Mouse (Mus musculus) cerebellum, postnatal 36 days (tissue): ENCODE measurements around the gene Ccdc121.
"Not testable (repeated sequence)": the region's sequence is repeated elsewhere in the genome, so short reads cannot be mapped to it uniquely, and the experiment has no call there.

Source experiments
- DNase-seq, 2 experiments: peaks; one replicate each; pipeline ENCODE4 v3.0.0; 2021 to 2022; ENCODE audit warnings: mixed read lengths in 2 of 2

Gene Ccdc121

GRCm38 (mm10) chr1:181510855-181511254 lies 396 bp downstream of the Ccdc121 start:
- not testable (repeated sequence) for DNase-seq

GRCm38 (mm10) chr1:181505367-181505766 lies 5.9 kb downstream of the Ccdc121 start:
- no peak for DNase-seq

GRCm38 (mm10) chr1:181503471-181503870 lies 7.8 kb downstream of the Ccdc121 start:
- DNase-seq, result no peak

- DNase-seq, result no peak
These were observed 26.6 kb downstream of the Ccdc121 start for GRCm38 (mm10) chr1:181484696-181485095.

GRCm38 (mm10) chr1:181476557-181476956 lies 34.7 kb downstream of the Ccdc121 start:
- DNase-seq, result no peak

GRCm38 (mm10) chr1:181476141-181476540 lies 35.1 kb downstream of the Ccdc121 start:
- DNase-seq, result no peak

GRCm38 (mm10) chr1:181469415-181469814 lies 41.8 kb downstream of the Ccdc121 start:
- no peak for DNase-seq

- DNase-seq, result no peak
These were observed 44.0 kb downstream of the Ccdc121 start for GRCm38 (mm10) chr1:181467321-181467670.

- DNase-seq, result peak; percentile 20 to 24
These were observed 44.5 kb downstream of the Ccdc121 start for GRCm38 (mm10) chr1:181466601-181467320.

- no peak for DNase-seq
These were observed 45.2 kb downstream of the Ccdc121 start for GRCm38 (mm10) chr1:181466040-181466439.

GRCm38 (mm10) chr1:181465027-181465426 lies 46.2 kb downstream of the Ccdc121 start:
- no peak for DNase-seq

- DNase-seq, result no peak
These were observed 48.4 kb downstream of the Ccdc121 start for GRCm38 (mm10) chr1:181462906-181463179.

- no peak for DNase-seq
These were observed 49.0 kb downstream of the Ccdc121 start for GRCm38 (mm10) chr1:181462051-181462905.

GRCm38 (mm10) chr1:181461484-181461883 lies 49.8 kb downstream of the Ccdc121 start:
- DNase-seq, result no peak

GRCm38 (mm10) chr1:181460283-181460682 lies 51.0 kb downstream of the Ccdc121 start:
- DNase-seq, result no peak
